25 mouse cellular contexts compared by ENCODE assay signal in genomic region chr3:30390346-30390745, GRCm38 (mm10).
"Had no signal": no experiment of that assay in that cellular context is flagged by ENCODE, and none has a peak within 500 bp of the region (broad histone marks: within the 10 kb centered on the region; RNA-seq: fewer than 3 reads in every experiment).

No protein-coding gene starts in this region.

- H3K27ac ChIP-seq: embryonic facial prominence, embryonic 10.5 days; embryonic facial prominence, embryonic 12.5 days; embryonic facial prominence, embryonic 13.5 days; embryonic facial prominence, embryonic 15.5 days; forebrain, embryonic 10.5 days; forebrain, embryonic 12.5 days; forebrain, embryonic 13.5 days; forebrain, embryonic 15.5 days; gastrocnemius, adult 2 months had no signal

- H3K9me3 ChIP-seq: embryonic facial prominence, embryonic 10.5 days; embryonic facial prominence, embryonic 12.5 days; embryonic facial prominence, embryonic 13.5 days; embryonic facial prominence, embryonic 15.5 days; forebrain, embryonic 10.5 days; forebrain, embryonic 12.5 days; forebrain, embryonic 13.5 days; forebrain, embryonic 15.5 days had no signal

- H3K36me3 ChIP-seq: embryonic facial prominence, embryonic 10.5 days; embryonic facial prominence, embryonic 12.5 days; embryonic facial prominence, embryonic 13.5 days; embryonic facial prominence, embryonic 15.5 days; forebrain, embryonic 10.5 days; forebrain, embryonic 12.5 days; forebrain, embryonic 15.5 days had no signal

- H3K4me2 ChIP-seq: embryonic facial prominence, embryonic 12.5 days; embryonic facial prominence, embryonic 13.5 days; embryonic facial prominence, embryonic 15.5 days; forebrain, embryonic 12.5 days; forebrain, embryonic 13.5 days; forebrain, embryonic 15.5 days had no signal

- DNase-seq: cerebellum, adult 2 months; cerebellum, adult 8-10 months; cerebellum, adult 9-10 months; cerebellum, adult 9-11 months; cerebellum, postnatal 25 days; cerebellum, postnatal 36 days; embryo, embryonic 11 days; forebrain, postnatal 0 days; gastrocnemius, adult 2 months; gastrocnemius, postnatal 10 days; gastrocnemius, postnatal 14 days; gastrocnemius, postnatal 25 days; gastrocnemius, postnatal 36 days; heart, adult 18-20 months had no signal

- H3K27me3 ChIP-seq: embryonic facial prominence, embryonic 12.5 days; embryonic facial prominence, embryonic 13.5 days; forebrain, embryonic 12.5 days; forebrain, embryonic 13.5 days; forebrain, embryonic 15.5 days had no signal

- ATAC-seq: forebrain, embryonic 13.5 days; forebrain, embryonic 14.5 days; forebrain, embryonic 15.5 days; forebrain, embryonic 16.5 days; forebrain, postnatal 0 days had no signal

- H3K9ac ChIP-seq: embryonic facial prominence, embryonic 12.5 days; embryonic facial prominence, embryonic 13.5 days; embryonic facial prominence, embryonic 15.5 days; forebrain, embryonic 12.5 days; forebrain, embryonic 13.5 days; forebrain, embryonic 15.5 days; forebrain, postnatal 0 days had no signal

- H3K4me3 ChIP-seq: embryonic facial prominence, embryonic 10.5 days; embryonic facial prominence, embryonic 12.5 days; embryonic facial prominence, embryonic 13.5 days; embryonic facial prominence, embryonic 15.5 days; erythroblast, embryonic 14.5 days; forebrain, embryonic 10.5 days; forebrain, embryonic 12.5 days; forebrain, embryonic 13.5 days; forebrain, embryonic 15.5 days; gastrocnemius, adult 2 months had no signal
